Mouse (Mus musculus) cerebellum, adult 18-20 months (tissue): ENCODE data around the gene Npnt.

Experiments used
- DNase-seq, 2 experiments: peaks; one replicate each; pipeline ENCODE4 v3.0.0; 2021

The Npnt gene

DNA sequence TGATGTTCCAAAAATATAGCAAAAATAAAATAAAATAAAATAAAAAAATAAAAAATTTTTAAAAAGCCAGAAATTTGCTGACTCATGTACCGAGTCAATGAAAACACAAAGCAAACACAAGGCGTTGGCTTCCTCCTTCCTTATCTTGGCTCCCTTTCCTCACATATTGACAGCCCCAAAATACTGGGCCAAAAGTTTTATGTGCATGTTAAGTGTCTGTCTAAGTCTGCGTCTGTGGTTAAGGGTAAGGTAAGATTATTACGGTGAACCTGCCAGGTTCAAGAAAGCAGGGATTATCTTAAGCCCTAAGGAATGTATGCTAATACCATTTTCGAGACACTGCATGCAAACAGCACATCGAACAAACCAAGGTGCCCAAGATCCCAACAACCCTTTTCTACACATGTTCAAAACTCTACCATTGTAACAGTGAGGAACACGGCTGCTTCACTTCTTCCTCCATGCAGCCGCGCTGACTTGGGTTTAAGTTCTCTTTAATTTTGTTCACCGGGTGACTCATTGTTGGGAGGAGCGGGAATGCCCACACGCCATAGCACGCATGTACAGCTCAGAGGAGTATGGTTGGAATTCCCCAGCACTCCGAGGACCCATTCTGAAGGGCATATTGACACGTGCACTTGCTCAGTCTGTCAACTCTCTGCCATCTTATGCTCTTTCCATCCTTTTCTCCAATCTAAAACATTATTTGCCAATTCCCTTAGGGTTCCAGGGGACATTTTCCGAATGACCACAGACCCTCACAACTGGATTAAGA, 62.8 kb downstream of the Npnt start:
- no peak for DNase-seq

DNA sequence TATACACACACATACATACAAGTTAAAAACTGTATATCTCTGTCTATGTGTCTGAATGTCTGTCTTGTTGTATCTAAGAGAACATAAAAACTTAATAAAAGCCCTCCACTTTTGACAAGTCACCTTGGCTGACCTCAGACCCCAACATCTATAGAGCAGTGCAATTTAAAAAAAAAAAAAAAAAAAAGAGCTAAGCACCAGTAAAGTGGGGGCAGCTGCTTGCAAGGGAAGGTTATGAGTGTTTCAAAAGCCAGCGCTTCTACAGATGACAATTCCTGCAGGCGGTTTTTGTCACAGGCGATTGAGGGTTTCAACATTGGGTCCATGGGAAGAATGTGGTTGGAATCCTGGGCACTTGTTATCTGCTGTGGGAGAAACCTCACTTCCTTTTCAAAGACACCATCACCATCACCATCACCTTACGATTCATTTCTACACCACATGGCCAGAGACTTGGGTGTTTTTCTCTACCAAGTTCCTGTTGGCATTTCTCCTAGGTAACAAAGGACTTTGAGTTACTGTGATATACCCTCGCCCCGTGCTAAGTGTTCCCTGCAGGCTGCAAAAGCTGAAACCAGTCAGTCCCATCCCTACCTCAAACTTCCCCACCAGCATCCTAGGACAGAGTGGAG, 63.6 kb downstream of the Npnt start:
- DNase-seq: no peak

GRCm38 (mm10) chr3:132884459-132884858, 65.6 kb downstream of the Npnt start:
- no peak for DNase-seq

DNA sequence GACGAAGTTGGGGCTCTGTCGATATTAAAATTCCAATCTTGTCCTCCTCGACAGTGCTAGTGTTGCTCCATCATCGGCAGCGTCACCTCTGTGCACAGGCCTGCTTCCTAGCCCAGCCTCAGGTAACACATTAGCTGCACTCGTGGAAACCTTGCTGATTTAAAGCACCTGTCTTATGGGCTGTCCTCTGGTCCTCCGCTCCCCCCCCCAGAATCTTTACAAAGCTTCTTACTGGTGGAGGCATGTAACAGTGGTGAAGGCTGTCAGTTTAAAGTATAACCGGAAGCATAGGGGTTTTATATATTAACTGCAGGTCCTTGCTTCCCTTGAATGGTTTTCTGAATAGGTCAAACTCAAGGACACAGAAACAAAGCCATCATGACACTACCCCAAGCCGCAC, 66.8 kb downstream of the Npnt start:
- no peak for DNase-seq

GRCm38 (mm10) chr3:132880826-132881225, 69.3 kb downstream of the Npnt start:
- no peak for DNase-seq

GRCm38 (mm10) chr3:132880361-132880760, 69.7 kb downstream of the Npnt start:
- no peak for DNase-seq

- no peak for DNase-seq
Observed at GRCm38 (mm10) chr3:132876933-132877676, 73.0 kb downstream of the Npnt start.

GRCm38 (mm10) chr3:132876011-132876708, 73.9 kb downstream of the Npnt start:
- DNase-seq: no peak

- no peak for DNase-seq
Observed at GRCm38 (mm10) chr3:132873251-132873650, 76.8 kb downstream of the Npnt start.

DNA sequence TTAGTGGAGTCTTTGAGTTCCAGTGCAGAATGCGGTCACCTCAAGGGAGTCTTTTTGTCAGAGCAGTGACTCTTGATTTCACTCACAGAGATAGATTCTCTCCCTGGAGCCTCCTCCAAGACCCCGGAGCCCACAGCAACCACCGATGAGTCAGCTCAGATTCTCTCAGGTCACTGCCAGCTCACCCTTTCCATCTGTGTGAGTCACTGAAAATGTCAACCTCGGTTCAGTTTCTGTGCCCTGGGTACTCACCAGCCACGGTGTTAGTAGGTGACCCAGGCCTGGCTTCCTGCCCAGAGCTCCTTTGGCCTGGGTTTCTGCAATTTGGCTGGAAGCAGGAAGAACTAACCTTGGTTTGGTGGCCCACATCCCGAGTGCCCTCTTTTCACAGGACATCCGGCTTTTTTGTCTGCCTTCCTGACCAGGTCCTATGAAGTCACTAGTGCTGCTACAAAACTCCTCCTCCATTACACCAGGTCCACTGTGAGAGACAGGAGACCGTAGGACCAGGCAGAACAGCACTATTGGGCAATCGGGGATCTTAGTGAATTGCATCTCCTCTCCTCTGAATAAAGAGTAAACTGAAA, 78.7 kb downstream of the Npnt start:
- DNase-seq: peak; percentile 12 to 35

DNA sequence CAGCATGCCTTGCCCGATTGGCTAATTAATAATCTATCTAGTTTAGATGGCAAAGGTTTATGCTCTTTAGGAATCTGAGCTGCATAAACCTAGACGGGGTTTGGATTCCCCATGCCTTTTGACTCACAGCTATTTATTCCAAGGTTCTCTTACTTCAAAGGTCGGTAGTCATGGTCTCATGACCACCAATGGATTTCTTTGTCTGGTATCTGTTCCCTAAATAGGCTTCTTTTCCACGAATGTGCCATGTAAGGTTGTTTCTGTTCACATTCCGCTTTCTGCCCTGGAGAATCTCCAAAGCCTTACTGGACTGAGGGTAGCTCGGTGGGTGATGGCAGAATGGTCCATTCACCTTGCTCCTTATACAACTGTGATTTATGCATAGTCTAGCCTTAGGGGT, 80.0 kb downstream of the Npnt start:
- DNase-seq: no peak

DNA sequence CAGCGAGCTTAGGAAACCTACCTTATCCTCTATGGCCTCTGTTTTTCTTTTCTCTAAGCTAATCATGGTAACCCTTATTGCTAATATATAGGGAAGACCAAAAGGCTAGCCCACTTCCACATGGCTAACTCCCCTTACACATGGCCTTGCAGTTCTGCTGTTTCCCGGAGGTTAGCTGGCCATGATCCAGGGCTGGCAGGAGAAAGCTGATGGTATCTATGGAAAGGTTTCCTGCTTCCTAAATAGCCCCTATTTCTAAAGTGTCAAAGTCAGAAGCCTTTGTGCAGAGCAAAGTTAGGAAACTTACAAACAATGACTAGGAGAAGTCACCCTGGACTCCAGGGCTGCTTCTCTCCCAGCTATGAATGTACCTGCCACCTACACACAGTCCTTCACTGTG, 81.3 kb downstream of the Npnt start:
- DNase-seq: no peak

GRCm38 (mm10) chr3:132866984-132867383, 83.1 kb downstream of the Npnt start:
- no peak for DNase-seq

- DNase-seq: no peak
Observed at GRCm38 (mm10) chr3:132865596-132865995, 84.5 kb downstream of the Npnt start.

DNA sequence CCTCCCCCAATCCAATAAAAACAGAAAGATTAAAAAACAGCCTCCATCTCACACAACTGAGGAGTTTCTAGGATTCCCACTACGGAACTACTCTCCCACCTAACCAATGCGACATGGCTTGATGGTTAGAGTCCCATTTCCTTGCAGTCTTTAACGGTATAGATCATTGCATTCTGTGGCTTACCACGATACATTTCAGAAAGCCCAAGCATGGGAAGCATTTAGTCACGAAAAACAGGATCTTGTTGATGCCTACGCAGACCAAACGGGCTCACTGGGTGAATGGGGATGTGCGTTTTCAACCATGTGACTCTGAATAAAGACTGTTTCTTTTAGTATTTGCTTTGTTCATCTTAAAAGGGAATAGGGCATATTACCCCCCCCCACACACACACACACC, 85.1 kb downstream of the Npnt start:
- DNase-seq: no peak

DNA sequence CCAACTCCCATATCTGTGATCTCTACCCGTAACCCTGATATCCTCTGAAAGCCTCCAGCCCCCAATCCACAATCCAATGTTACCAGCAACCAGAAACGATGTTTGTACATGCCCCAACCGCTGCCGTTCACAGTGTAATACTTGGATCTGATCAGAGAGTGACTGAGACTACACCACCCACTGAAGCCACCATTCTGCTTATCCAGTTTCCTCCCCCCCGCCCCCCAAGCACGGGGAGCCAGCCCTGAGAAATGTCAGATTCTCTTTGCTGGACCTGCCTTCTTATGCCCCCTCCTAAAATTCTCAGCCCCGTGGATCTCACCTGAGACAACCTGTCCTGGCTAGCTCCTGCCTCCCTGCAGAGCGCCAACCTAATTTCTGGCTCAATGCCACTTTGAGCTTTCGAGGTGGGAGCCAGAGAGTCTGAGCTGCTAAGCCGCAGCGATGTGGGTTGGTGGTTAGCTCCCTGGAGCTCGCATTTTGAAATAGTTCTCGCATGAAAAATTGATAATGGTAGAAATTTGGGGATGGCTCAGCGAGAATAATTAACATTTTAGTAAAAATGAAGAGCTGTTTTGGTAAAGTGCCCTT, 85.7 kb downstream of the Npnt start:
- DNase-seq: no peak

GRCm38 (mm10) chr3:132863843-132864242, 86.2 kb downstream of the Npnt start:
- DNase-seq: no peak

GRCm38 (mm10) chr3:132860796-132861195, 89.3 kb downstream of the Npnt start:
- DNase-seq: no peak

DNA sequence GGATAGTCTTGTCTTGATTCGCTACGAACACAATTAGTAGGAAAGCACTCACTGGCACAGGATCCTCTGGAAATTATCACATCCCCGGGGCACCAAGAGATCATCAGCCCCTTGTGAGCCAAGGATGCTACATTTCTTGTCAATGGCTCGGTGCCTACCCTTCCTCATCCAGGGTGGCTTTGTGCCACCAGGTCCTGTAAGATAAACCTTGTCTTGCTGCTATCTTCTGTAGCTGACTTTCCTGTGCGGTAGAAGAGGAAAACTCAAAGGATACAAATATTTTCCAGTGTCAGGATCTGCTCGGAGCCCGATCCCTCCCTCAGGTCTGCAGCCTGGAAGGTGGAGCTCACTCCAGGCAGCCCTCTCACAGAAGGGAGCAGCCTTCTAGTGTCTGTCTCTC, 90.5 kb downstream of the Npnt start:
- no peak for DNase-seq

GRCm38 (mm10) chr3:132858849-132859248, 91.2 kb downstream of the Npnt start:
- DNase-seq: no peak

GRCm38 (mm10) chr3:132856651-132857050, 93.4 kb downstream of the Npnt start:
- no peak for DNase-seq

GRCm38 (mm10) chr3:132855458-132856212, 94.5 kb downstream of the Npnt start:
- no peak for DNase-seq
